Mouse (Mus musculus): Measurements from ENCODE around the gene Ppargc1a. TPM values are rescaled to one million over a fixed set of nuclear protein-coding genes. Genes with fewer than 3 reads are reported as not detected.

Ppargc1a gene
- polyA plus RNA-seq, 1 experiment from 2014 or later: 6.0 TPM

- H3K36me3 ChIP-seq: no peaks in the 10 kb centered on the region
- no peak overlapping the region for H3K4me2 ChIP-seq (replicated peaks)
- H3K4me3 ChIP-seq (replicated peaks): no peak overlapping the region
- H3K27me3 ChIP-seq: no peaks in the 10 kb centered on the region
- 42% methylated on average over 1 of the region's 1 CpGs for WGBS
- no peak overlapping the region for H3K27ac ChIP-seq (replicated peaks)
- no peak overlapping the region for H3K9ac ChIP-seq
- no peak for ATAC-seq (ENCODE audit: insufficient number of reproducible peaks, low FRiP score, low TSS enrichment, low read depth)
- H3K4me1 ChIP-seq: no peaks in the 10 kb centered on the region
- H3K9me3 ChIP-seq (replicated peaks): no peaks in the 10 kb centered on the region
Measured at GRCm38 (mm10) chr5:51410006-51410405, 157.5 kb downstream of the Ppargc1a start.

- Histone ChIP-seq H3K4me2 (replicated peaks) (no peak overlapping the region), H3K27ac (replicated peaks) (no peak overlapping the region), H3K27me3 (no peaks in the 10 kb centered on the region), H3K36me3 (no peaks in the 10 kb centered on the region), H3K4me3 (replicated peaks) (no peak overlapping the region), H3K9me3 (replicated peaks) (no peaks in the 10 kb centered on the region), H3K4me1 (no peaks in the 10 kb centered on the region), H3K9ac (no peak overlapping the region)
- 59% methylated on average over 3 of the region's 3 CpGs for WGBS
- ATAC-seq (ENCODE audit: insufficient number of reproducible peaks, low FRiP score, low TSS enrichment, low read depth): no peak
Measured at GRCm38 (mm10) chr5:51406406-51406805, 161.1 kb downstream of the Ppargc1a start.
